Mouse (Mus musculus): ENCODE data around the gene Plac8. TPM values are rescaled to one million over a fixed set of nuclear protein-coding genes. Genes with fewer than 3 reads are reported as not detected.

The Plac8 gene
- polyA plus RNA-seq, 1 experiment, result 322 TPM

DNA sequence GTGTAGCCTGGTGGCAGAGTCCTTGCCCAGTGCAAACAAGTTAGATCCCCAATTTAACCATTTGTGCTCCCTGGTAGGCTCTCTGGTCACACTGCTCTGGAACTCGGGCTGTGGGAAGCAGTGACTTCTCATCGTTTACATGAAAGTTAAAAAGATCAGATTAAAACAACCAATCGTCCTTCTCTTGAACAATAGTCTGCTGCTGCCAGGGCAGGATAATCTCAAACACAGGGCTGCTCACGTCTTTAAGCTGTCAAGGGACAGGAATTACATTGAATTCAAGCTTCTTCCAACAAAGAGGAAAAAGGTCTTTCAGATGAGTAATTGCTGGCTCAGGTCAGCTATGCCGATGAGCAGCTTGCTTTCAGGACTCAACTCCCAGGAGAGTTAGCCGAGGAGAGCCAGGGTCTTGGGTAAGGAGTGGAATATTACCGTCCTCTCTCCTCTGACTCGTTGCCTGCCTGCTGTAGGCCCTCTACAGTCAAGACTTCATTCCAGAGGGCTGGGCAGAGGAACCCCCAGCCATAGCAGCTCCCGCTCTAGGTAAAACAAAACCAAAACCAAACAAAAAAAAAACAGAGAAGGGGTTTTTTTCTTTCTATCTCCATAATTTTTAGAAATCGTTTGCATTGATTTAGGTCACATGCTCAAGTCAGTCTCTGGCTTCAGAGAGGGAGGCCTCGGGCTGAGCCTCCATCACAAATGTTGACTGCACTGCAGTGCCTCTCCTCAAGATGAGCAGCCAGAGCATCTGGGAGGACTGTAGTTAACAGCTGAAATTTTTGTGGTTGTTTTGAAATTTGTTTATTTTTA, 9.8 kb upstream of the Plac8 start:
- no peak for DNase-seq (ENCODE audit: low read depth in 1 of 2, low spot score in 2 of 2)
- Histone ChIP-seq H3K27ac (ENCODE audit: insufficient read depth, low read length) (peak overlapping the region; percentile 80), H3K4me1 (ENCODE audit: control insufficient read depth, insufficient read depth, insufficient read length) (peaks cover 39% of the 10 kb centered on the region), H3K36me3 (ENCODE audit: control insufficient read depth, insufficient read depth, low read length) (no peaks in the 10 kb centered on the region), H3K27me3 (ENCODE audit: control insufficient read depth, insufficient read depth, low read length) (no peaks in the 10 kb centered on the region), H3K4me3 (ENCODE audit: extremely low read depth, insufficient read depth, insufficient read length) (no peak overlapping the region)
- TF ChIP-seq POLR2A (IDR thresholded peaks at IDR 0.05; ENCODE audit: low read depth, low read length), result no peak
- no peak for TF ChIP-seq CTCF (IDR thresholded peaks at IDR 0.05; ENCODE audit: extremely low read depth, insufficient read depth, insufficient read length, insufficient replicate concordance)
- 29% methylated on average over 11 of the region's 11 CpGs for WGBS

DNA sequence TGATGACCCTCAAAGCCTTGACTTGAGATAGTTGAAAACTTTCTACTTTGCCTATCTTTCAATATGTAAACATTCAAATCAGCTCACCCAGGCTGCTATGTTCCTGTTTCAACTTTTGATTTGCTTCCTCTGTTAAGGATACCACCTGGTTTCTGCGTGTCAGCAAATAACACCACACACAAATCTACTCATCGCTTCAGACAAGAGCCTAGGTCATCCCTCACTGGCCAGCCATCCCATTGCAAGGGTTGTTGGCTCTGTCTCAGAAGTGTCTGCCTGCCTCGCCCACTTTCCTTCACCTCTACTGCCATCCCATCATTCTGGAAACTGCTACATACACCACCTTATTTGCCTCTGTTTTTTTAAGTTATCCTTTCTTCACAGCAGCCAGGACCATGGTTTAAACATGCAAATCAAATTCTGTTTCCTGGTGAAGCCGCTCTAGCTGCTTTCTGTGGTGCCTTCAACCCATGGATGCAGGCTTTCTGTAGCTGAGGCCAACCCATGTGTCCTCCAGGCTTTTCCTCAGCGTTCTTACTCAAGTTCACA, 6.9 kb upstream of the Plac8 start:
- TF ChIP-seq CTCF (IDR thresholded peaks at IDR 0.05; ENCODE audit: extremely low read depth, insufficient read depth, insufficient read length, insufficient replicate concordance), result no peak
- TF ChIP-seq POLR2A (IDR thresholded peaks at IDR 0.05; ENCODE audit: low read depth, low read length), result no peak
- WGBS, result 41% methylated on average over 5 of the region's 5 CpGs
- DNase-seq (ENCODE audit: low read depth in 1 of 2, low spot score in 2 of 2), result no peak
- Histone ChIP-seq H3K4me1 (ENCODE audit: control insufficient read depth, insufficient read depth, insufficient read length) (peaks cover 32% of the 10 kb centered on the region; the same call in 1 of the 2 replicates), H3K4me3 (ENCODE audit: extremely low read depth, insufficient read depth, insufficient read length) (no peak overlapping the region), H3K27ac (ENCODE audit: insufficient read depth, low read length) (peak overlapping the region; percentile 85), H3K27me3 (ENCODE audit: control insufficient read depth, insufficient read depth, low read length) (no peaks in the 10 kb centered on the region), H3K36me3 (ENCODE audit: control insufficient read depth, insufficient read depth, low read length) (no peaks in the 10 kb centered on the region)

DNA sequence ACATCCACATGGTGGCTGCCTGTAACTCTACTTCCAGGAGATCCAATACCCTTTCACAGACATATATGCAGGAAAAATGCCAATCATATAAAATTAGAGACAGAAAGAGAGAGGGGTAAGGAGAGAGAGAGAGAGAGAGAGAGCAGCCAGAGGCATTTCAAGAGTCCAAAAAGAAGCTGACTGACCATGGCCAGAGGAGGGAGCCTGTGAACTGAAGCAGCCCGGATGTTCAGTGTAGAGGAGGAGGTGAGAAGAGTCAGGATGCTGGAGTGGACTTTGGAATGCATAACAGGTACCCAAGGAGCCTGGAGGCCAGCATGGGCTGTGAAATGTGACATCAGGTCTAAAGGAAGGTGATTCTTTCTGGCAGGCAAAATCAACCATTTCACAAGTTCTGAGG, 2.7 kb upstream of the Plac8 start:
- TF ChIP-seq CTCF (IDR thresholded peaks at IDR 0.05; ENCODE audit: extremely low read depth, insufficient read depth, insufficient read length, insufficient replicate concordance) (peak; percentile 18; the same call in 1 of the 2 replicates), POLR2A (IDR thresholded peaks at IDR 0.05; ENCODE audit: low read depth, low read length) (no peak)
- peaks cover 9% of the 10 kb centered on the region; the same call in 1 of the 2 replicates for H3K4me1 ChIP-seq (ENCODE audit: control insufficient read depth, insufficient read depth, insufficient read length)
- DNase-seq (ENCODE audit: low read depth in 1 of 2, low spot score in 2 of 2), result no peak
- 58% methylated on average over 1 of the region's 1 CpGs for WGBS
- no peak overlapping the region for H3K27ac ChIP-seq (ENCODE audit: insufficient read depth, low read length)
- no peak overlapping the region for H3K4me3 ChIP-seq (ENCODE audit: extremely low read depth, insufficient read depth, insufficient read length)
- H3K27me3 ChIP-seq (ENCODE audit: control insufficient read depth, insufficient read depth, low read length), result no peaks in the 10 kb centered on the region
- no peaks in the 10 kb centered on the region for H3K36me3 ChIP-seq (ENCODE audit: control insufficient read depth, insufficient read depth, low read length)

DNA sequence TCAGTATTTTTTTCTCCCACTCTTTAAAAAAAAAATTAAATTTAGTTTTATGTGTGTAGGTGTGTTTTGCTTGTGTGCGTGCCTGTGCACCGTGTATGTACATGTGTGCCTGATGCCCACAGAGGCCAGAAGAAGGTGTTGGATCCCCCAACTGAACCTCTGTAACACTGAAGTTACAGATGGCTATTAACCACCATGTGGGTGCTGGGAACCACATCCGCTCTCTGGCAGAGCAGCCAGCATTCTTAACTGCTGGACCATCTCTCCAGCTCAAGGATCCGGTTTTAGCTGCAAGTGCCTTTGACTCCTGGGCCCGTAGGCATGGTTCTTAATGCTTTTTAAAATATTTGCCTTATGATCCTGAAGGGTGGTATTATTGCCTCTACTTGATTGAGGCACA, 1.2 kb upstream of the Plac8 start:
- WGBS, result 65% methylated on average over 5 of the region's 5 CpGs

DNA sequence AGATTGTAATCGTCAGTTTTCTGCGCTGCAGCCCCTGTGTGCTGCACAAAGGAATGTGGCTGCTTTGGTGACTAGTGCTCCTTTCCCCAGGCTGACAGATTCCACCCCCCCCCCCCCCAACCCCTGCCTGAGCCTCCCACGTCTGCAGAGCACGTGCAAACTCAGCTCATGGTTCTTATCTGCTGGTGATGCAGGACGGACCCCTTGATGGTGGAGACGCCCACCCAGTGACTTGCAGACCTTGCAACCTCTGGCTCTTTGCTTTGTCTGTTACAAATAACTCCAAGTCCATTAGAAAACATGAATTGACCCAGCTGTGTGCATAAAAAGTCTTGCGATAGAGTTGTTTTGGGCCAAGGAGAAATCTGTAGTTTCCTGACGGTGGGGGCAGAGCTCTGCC, 1.3 kb downstream of the Plac8 start:
- H3K27me3 ChIP-seq (ENCODE audit: control insufficient read depth, insufficient read depth, low read length), result no peaks in the 10 kb centered on the region
- H3K4me1 ChIP-seq (ENCODE audit: control insufficient read depth, insufficient read depth, insufficient read length), result peaks cover 2% of the 10 kb centered on the region
- H3K4me3 ChIP-seq (ENCODE audit: extremely low read depth, insufficient read depth, insufficient read length), result peak overlapping the region; percentile 58
- TF ChIP-seq CTCF (IDR thresholded peaks at IDR 0.05; ENCODE audit: extremely low read depth, insufficient read depth, insufficient read length, insufficient replicate concordance), result no peak
- no peak for TF ChIP-seq POLR2A (IDR thresholded peaks at IDR 0.05; ENCODE audit: low read depth, low read length)
- H3K36me3 ChIP-seq (ENCODE audit: control insufficient read depth, insufficient read depth, low read length), result no peaks in the 10 kb centered on the region
- DNase-seq (ENCODE audit: low read depth in 1 of 2, low spot score in 2 of 2), result no peak
- peak overlapping the region; percentile 89 for H3K27ac ChIP-seq (ENCODE audit: insufficient read depth, low read length)
- 7% methylated on average over 8 of the region's 8 CpGs for WGBS

More for the DNA sequence above, 1.2 kb upstream of the Plac8 start:
- no peak overlapping the region for H3K4me3 ChIP-seq (ENCODE audit: extremely low read depth, insufficient read depth, insufficient read length)
- H3K27ac ChIP-seq (ENCODE audit: insufficient read depth, low read length), result no peak overlapping the region
- TF ChIP-seq POLR2A (IDR thresholded peaks at IDR 0.05; ENCODE audit: low read depth, low read length) (no peak), CTCF (IDR thresholded peaks at IDR 0.05; ENCODE audit: extremely low read depth, insufficient read depth, insufficient read length, insufficient replicate concordance) (no peak)
- H3K27me3 ChIP-seq (ENCODE audit: control insufficient read depth, insufficient read depth, low read length), result no peaks in the 10 kb centered on the region
- no peaks in the 10 kb centered on the region for H3K36me3 ChIP-seq (ENCODE audit: control insufficient read depth, insufficient read depth, low read length)
- H3K4me1 ChIP-seq (ENCODE audit: control insufficient read depth, insufficient read depth, insufficient read length), result peaks cover 2% of the 10 kb centered on the region; the same call in 1 of the 2 replicates
- DNase-seq (ENCODE audit: low read depth in 1 of 2, low spot score in 2 of 2), result no peak

DNA sequence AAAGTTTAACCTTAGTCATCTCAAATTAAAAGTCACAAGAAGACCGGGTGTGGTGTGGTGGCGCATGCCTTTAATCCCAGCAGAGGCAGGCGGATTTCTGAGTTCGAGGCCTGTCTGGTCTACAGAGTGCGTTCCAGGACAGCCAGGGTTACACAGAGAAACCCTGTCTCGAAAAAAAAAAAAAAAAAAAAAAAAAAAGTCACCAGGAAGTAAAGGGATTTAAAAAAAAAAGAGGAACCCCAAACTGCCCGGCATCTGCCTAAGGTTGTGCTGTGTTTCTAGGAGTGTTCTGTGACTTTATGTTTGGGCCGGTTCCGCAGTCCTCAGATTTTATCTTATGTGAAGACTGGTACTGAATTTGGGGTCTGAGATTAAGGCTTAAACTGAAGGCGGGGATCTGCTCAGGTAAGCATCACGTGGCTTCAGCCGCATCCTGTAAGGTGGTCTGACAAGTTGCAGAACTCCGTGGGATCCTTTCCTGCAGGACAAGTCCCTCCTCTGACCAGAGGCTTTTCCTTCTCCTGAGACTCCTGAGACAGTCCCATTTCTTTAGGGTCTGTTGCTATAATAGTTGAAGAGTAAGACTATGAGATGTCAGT, 1.9 kb downstream of the Plac8 start:
- TF ChIP-seq POLR2A (IDR thresholded peaks at IDR 0.05; ENCODE audit: low read depth, low read length), result no peak
- no peak for TF ChIP-seq CTCF (IDR thresholded peaks at IDR 0.05; ENCODE audit: extremely low read depth, insufficient read depth, insufficient read length, insufficient replicate concordance)
- H3K4me1 ChIP-seq (ENCODE audit: control insufficient read depth, insufficient read depth, insufficient read length), result peaks cover 2% of the 10 kb centered on the region
- peak overlapping the region; percentile 58 for H3K4me3 ChIP-seq (ENCODE audit: extremely low read depth, insufficient read depth, insufficient read length)
- no peak for DNase-seq (ENCODE audit: low read depth in 1 of 2, low spot score in 2 of 2)
- H3K36me3 ChIP-seq (ENCODE audit: control insufficient read depth, insufficient read depth, low read length), result no peaks in the 10 kb centered on the region
- H3K27me3 ChIP-seq (ENCODE audit: control insufficient read depth, insufficient read depth, low read length), result no peaks in the 10 kb centered on the region
- peak overlapping the region; percentile 89 for H3K27ac ChIP-seq (ENCODE audit: insufficient read depth, low read length)
- 6% methylated on average over 13 of the region's 13 CpGs for WGBS

Measured in spleen, adult 2 months (tissue).